Mouse (Mus musculus) heart, postnatal 0 days (tissue): ENCODE data around the gene Zfp316.

Experiments used
- CTCF ChIP-seq: IDR thresholded peaks from 2 replicates; pipeline ENCODE4 v1.5.1; 2016; ENCODE audit warnings: antibody characterized with exemption, control low read depth, low read depth
- EP300 ChIP-seq: IDR thresholded peaks from 2 replicates; pipeline ENCODE4 v1.6.1; 2016; ENCODE audit warnings: antibody characterized with exemption, low read depth

DNA sequence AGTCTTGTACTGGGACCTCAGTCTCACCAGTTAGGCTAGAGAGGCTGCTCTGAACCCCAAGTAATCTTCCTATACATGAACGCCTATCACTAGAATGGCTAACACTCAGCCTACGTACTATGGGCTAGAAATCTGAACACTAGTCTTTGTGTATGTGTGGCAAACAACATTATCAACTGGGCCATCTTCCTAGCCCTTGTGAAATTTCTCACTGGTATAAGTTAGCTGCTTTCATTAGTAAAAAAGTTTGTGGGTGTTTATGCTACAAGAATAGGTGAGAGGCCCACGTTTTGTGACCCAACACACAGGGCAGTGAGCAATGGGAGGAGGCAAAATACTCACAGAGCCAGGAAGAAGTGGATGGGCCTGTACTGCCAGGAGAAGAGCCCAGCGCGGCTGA, 48.8 kb downstream of the Zfp316 start:
- TF ChIP-seq EP300 (no peak), CTCF (no peak)
